Mouse (Mus musculus): ENCODE data around the gene Gm9945. TPM values are rescaled to one million over a fixed set of nuclear protein-coding genes. Genes with fewer than 3 reads are reported as not detected.

Gm9945 gene
- polyA plus RNA-seq, 1 experiment from 2014 or later = 0.19 TPM

DNA sequence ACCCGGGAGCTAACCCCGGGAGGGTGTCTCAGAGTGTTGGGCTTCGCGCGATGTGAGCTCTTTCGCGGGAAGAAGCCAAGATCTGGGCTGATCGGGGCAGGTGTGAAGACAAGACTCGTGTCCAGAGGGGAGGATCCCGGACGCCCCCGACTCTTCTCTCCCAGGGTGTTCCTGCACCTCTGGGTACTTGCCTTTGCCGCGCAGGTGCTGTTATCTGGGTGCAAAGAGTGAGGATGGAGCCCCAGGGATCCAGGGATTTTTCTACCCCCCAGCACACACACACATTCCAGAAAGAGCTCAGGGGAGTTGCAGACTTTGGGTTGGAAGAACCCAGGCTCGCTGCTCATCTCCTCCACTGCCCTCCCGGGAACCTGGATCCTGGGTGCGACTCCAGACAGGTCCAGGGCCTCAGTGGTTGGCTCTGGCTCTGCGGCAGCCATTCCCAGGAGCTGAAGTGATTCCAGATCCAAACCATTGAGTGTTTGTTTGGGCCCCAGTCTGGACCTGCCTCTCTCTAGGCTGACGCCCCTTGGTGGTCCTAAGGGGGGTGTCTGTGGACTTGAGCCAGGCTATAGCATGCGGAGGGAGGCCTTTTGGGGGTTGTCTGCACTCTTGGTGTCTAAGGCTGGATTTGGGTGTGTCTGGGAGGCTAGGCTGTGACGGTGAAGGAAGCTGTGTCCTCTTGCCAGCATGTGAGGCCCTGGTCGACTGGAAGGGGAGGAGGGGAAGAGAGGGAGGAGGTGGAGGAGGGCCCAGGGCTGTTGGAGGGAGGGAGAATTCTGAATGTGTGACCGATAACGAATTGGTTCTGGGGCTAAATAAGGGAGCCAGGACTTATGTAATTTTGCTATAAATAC, 40.4 kb downstream of the Gm9945 start:
- Histone ChIP-seq H3K27ac (ENCODE audit: low read depth, low read length) (peak overlapping the region; percentile 44), H3K9ac (ENCODE audit: low read length) (peak overlapping the region; percentile 84), H3K4me2 (ENCODE audit: low read length) (peak overlapping the region; percentile 76), H3K9me3 (replicated peaks; ENCODE audit: control insufficient read depth, low read length) (no peaks in the 10 kb centered on the region), H3K27me3 (replicated peaks; ENCODE audit: control insufficient read depth, insufficient read depth, low read length) (no peaks in the 10 kb centered on the region), H3K36me3 (ENCODE audit: control insufficient read depth, insufficient read depth, low read length) (no peaks in the 10 kb centered on the region), H3K4me1 (ENCODE audit: control insufficient read depth, insufficient read depth, low read length) (peaks cover 19% of the 10 kb centered on the region), H3K4me3 (ENCODE audit: low read depth, low read length) (peak overlapping the region; percentile 77)
- peak; percentile 18; the same call in 1 of the 2 replicates for ATAC-seq
- WGBS = 1% methylated on average over 24 of the region's 24 CpGs
- peak; percentile 52 for DNase-seq (ENCODE audit: low spot score)

DNA sequence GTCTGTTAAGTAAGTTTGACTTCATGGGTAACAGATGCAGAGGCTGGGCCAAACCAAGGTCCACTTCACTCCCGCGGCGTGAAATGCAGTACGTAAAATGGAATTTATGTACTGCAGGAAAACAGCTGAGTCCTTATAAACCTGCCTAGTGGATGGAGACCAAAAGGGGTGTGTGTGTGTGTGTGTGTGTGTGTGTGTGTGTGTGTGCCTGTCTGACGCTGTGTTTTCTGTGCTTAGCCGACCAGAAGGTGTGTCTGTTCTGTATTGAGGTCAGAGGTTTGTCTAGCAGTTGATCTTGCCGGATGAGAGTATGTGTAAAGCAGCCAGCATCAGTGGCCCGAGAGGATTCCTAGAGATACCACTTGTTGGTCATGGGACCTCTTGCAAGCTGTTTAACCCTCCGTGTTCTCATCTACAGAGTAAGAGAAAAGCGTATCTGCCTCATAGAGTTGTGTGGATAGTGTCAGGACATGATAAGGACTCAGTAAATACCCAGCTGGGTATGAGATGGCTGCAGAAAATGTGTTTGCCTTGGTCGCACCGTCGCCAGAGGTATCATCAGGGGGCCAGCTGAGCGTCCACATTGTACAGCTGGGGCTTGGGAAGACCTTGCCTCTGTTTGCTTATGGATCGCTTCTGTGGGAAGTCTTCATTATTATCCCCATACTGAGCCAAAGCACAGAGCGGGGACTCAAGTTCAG, 41.3 kb downstream of the Gm9945 start:
- peak overlapping the region; percentile 77 for H3K4me3 ChIP-seq (ENCODE audit: low read depth, low read length)
- ATAC-seq (no peak), DNase-seq (ENCODE audit: low spot score) (no peak)
- H3K36me3 ChIP-seq (ENCODE audit: control insufficient read depth, insufficient read depth, low read length) = no peaks in the 10 kb centered on the region
- H3K9ac ChIP-seq (ENCODE audit: low read length) = peak overlapping the region; percentile 1; the same call in 1 of the 2 replicates
- peaks cover 22% of the 10 kb centered on the region for H3K4me1 ChIP-seq (ENCODE audit: control insufficient read depth, insufficient read depth, low read length)
- H3K27me3 ChIP-seq (replicated peaks; ENCODE audit: control insufficient read depth, insufficient read depth, low read length) = no peaks in the 10 kb centered on the region
- H3K4me2 ChIP-seq (ENCODE audit: low read length) = peak overlapping the region; percentile 76
- peak overlapping the region; percentile 44; the same call in 1 of the 2 replicates for H3K27ac ChIP-seq (ENCODE audit: low read depth, low read length)
- WGBS = 60% methylated on average over 16 of the region's 16 CpGs
- no peaks in the 10 kb centered on the region for H3K9me3 ChIP-seq (replicated peaks; ENCODE audit: control insufficient read depth, low read length)

GRCm38 (mm10) chr11:53521821-53522131, 41.8 kb downstream of the Gm9945 start:
- Histone ChIP-seq H3K9me3 (replicated peaks; ENCODE audit: control insufficient read depth, low read length) (no peaks in the 10 kb centered on the region), H3K9ac (ENCODE audit: low read length) (no peak overlapping the region), H3K27ac (ENCODE audit: low read depth, low read length) (no peak overlapping the region), H3K27me3 (replicated peaks; ENCODE audit: control insufficient read depth, insufficient read depth, low read length) (no peaks in the 10 kb centered on the region), H3K4me1 (ENCODE audit: control insufficient read depth, insufficient read depth, low read length) (peaks cover 22% of the 10 kb centered on the region), H3K4me3 (ENCODE audit: low read depth, low read length) (no peak overlapping the region), H3K4me2 (ENCODE audit: low read length) (peak overlapping the region; percentile 76; the same call in 1 of the 2 replicates), H3K36me3 (ENCODE audit: control insufficient read depth, insufficient read depth, low read length) (no peaks in the 10 kb centered on the region)
- no peak for DNase-seq (ENCODE audit: low spot score)
- WGBS = 89% methylated on average over 7 of the region's 7 CpGs
- ATAC-seq = no peak

DNA sequence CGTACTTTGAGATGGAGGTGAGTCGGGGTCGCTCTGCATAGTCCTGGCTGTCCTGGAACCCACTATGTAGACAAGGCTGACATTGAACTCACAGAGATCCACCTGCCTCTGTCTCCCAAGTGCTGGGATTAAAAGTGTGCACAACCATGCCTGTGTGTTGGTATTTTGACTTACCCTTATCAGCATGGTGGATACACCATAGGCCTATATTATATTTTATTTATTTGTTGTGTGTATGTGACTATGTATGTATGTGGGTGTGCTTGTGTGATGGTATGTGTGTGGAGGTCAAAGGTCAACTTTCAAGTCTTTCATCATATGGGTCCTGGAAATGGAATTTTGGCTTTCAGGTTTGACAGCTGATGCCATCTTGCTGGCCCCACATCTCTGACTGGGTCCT, 42.4 kb downstream of the Gm9945 start:
- peaks cover 22% of the 10 kb centered on the region for H3K4me1 ChIP-seq (ENCODE audit: control insufficient read depth, insufficient read depth, low read length)
- WGBS = 94% methylated on average over 3 of the region's 3 CpGs

GRCm38 (mm10) chr11:53522930-53523329, 43.0 kb downstream of the Gm9945 start:
- Histone ChIP-seq H3K4me1 (ENCODE audit: control insufficient read depth, insufficient read depth, low read length) (peaks cover 22% of the 10 kb centered on the region), H3K27me3 (replicated peaks; ENCODE audit: control insufficient read depth, insufficient read depth, low read length) (no peaks in the 10 kb centered on the region), H3K9ac (ENCODE audit: low read length) (no peak overlapping the region), H3K9me3 (replicated peaks; ENCODE audit: control insufficient read depth, low read length) (no peaks in the 10 kb centered on the region), H3K4me3 (ENCODE audit: low read depth, low read length) (no peak overlapping the region), H3K4me2 (ENCODE audit: low read length) (no peak overlapping the region), H3K36me3 (ENCODE audit: control insufficient read depth, insufficient read depth, low read length) (no peaks in the 10 kb centered on the region), H3K27ac (ENCODE audit: low read depth, low read length) (no peak overlapping the region)
- DNase-seq (ENCODE audit: low spot score) (peak; percentile 45), ATAC-seq (no peak)
- 67% methylated on average over 9 of the region's 9 CpGs for WGBS

More for the DNA sequence above, 42.4 kb downstream of the Gm9945 start:
- Histone ChIP-seq H3K4me2 (ENCODE audit: low read length) (no peak overlapping the region), H3K9me3 (replicated peaks; ENCODE audit: control insufficient read depth, low read length) (no peaks in the 10 kb centered on the region), H3K27ac (ENCODE audit: low read depth, low read length) (no peak overlapping the region), H3K9ac (ENCODE audit: low read length) (no peak overlapping the region), H3K27me3 (replicated peaks; ENCODE audit: control insufficient read depth, insufficient read depth, low read length) (no peaks in the 10 kb centered on the region), H3K4me3 (ENCODE audit: low read depth, low read length) (no peak overlapping the region), H3K36me3 (ENCODE audit: control insufficient read depth, insufficient read depth, low read length) (no peaks in the 10 kb centered on the region)
- ATAC-seq (no peak), DNase-seq (ENCODE audit: low spot score) (no peak)

DNA sequence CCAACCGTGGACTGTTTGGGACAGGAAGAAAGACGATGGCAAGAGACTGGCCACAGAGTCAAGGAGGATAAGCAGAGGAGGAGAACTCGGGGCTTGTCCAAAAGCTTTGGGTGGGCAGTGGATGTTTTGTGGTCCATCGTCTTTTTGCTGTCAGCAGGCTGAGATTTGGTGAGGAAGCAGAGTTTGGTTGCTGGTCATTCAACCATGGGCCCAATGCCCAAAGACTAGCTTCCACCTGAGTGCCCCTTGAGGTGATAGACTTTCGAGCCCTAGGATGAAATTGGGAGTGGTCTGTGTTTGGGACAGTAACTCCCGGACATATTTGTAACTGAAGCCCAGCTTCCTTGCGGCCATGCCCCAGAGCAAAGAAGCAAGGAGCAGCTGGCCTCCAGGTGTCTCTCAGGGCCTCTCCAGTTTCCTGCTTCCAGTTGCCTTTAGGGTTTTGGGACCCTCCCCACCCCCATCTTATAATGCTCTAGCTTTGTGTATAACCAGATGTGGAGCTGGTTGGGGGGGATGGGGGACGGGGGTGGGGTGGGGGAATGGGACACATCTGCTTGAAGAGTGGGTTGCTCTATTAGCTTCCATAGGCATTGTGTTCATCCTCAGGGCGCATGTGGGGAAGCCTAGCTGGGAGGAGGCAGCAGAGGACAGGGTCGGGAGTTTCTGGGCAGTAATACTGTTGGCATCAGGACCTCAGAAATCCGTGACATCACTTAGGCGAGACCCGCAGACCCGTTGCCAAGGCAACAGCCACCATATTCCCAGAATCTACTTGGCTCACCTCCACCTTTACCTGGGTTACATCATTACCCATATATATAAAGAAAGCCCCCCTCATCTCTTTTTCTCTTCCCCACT, 43.8 kb downstream of the Gm9945 start:
- H3K4me2 ChIP-seq (ENCODE audit: low read length) = no peak overlapping the region
- H3K4me1 ChIP-seq (ENCODE audit: control insufficient read depth, insufficient read depth, low read length) = peaks cover 22% of the 10 kb centered on the region
- DNase-seq (ENCODE audit: low spot score) (no peak), ATAC-seq (no peak)
- H3K9me3 ChIP-seq (replicated peaks; ENCODE audit: control insufficient read depth, low read length) = no peaks in the 10 kb centered on the region
- H3K27me3 ChIP-seq (replicated peaks; ENCODE audit: control insufficient read depth, insufficient read depth, low read length) = no peaks in the 10 kb centered on the region
- 86% methylated on average over 14 of the region's 14 CpGs for WGBS
- H3K4me3 ChIP-seq (ENCODE audit: low read depth, low read length) = no peak overlapping the region
- H3K9ac ChIP-seq (ENCODE audit: low read length) = no peak overlapping the region
- no peaks in the 10 kb centered on the region for H3K36me3 ChIP-seq (ENCODE audit: control insufficient read depth, insufficient read depth, low read length)
- H3K27ac ChIP-seq (ENCODE audit: low read depth, low read length) = no peak overlapping the region

DNA sequence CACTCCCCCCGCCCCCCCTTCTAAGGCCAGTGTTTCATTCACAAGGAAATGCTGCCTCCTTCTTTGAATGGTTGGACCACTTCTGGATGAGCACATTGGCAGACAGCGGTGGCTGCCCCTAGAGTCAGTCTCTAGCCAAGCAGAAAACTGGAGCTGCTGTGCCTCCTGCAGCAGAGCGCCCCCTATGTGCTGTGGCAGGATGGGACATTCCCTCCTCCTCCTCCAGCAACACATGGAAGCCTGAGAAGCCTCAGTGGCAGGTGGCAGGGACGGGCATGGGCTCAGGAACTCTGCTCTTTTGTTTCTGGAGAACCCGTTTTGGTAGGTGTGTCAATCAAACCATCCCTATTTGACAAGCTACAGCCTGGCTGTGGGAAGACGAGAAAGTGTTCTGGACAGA, 44.9 kb downstream of the Gm9945 start:
- Histone ChIP-seq H3K9ac (ENCODE audit: low read length) (no peak overlapping the region), H3K9me3 (replicated peaks; ENCODE audit: control insufficient read depth, low read length) (no peaks in the 10 kb centered on the region), H3K4me2 (ENCODE audit: low read length) (no peak overlapping the region), H3K4me1 (ENCODE audit: control insufficient read depth, insufficient read depth, low read length) (peaks cover 22% of the 10 kb centered on the region), H3K27me3 (replicated peaks; ENCODE audit: control insufficient read depth, insufficient read depth, low read length) (no peaks in the 10 kb centered on the region), H3K27ac (ENCODE audit: low read depth, low read length) (no peak overlapping the region), H3K36me3 (ENCODE audit: control insufficient read depth, insufficient read depth, low read length) (no peaks in the 10 kb centered on the region), H3K4me3 (ENCODE audit: low read depth, low read length) (no peak overlapping the region)
- ATAC-seq = no peak
- WGBS = 58% methylated on average over 6 of the region's 6 CpGs
- no peak for DNase-seq (ENCODE audit: low spot score)

GRCm38 (mm10) chr11:53525461-53525860, 45.5 kb downstream of the Gm9945 start:
- H3K27me3 ChIP-seq (replicated peaks; ENCODE audit: control insufficient read depth, insufficient read depth, low read length) = no peaks in the 10 kb centered on the region
- no peak overlapping the region for H3K27ac ChIP-seq (ENCODE audit: low read depth, low read length)
- H3K4me1 ChIP-seq (ENCODE audit: control insufficient read depth, insufficient read depth, low read length) = peaks cover 19% of the 10 kb centered on the region
- no peak for DNase-seq (ENCODE audit: low spot score)
- 56% methylated on average over 4 of the region's 4 CpGs for WGBS
- H3K9me3 ChIP-seq (replicated peaks; ENCODE audit: control insufficient read depth, low read length) = no peaks in the 10 kb centered on the region
- H3K36me3 ChIP-seq (ENCODE audit: control insufficient read depth, insufficient read depth, low read length) = no peaks in the 10 kb centered on the region
- H3K9ac ChIP-seq (ENCODE audit: low read length) = no peak overlapping the region
- H3K4me2 ChIP-seq (ENCODE audit: low read length) = no peak overlapping the region
- H3K4me3 ChIP-seq (ENCODE audit: low read depth, low read length) = no peak overlapping the region
- ATAC-seq = no peak
